Mouse (Mus musculus) neural tube, embryonic 11.5 days (tissue): ENCODE results near the gene Jmjd6. TPM values are rescaled to one million over a fixed set of nuclear protein-coding genes. Genes with fewer than 3 reads are reported as not detected.

Source experiments
- ATAC-seq: fragments of 200-750 bp; cut with Nextera tagmentation; 2 replicates; pipeline ENCODE4 v1.8.0; 2017; ENCODE audit warnings: moderate number of reproducible peaks, mild to moderate bottlenecking, moderate TSS enrichment, moderate library complexity; ENCODE audit not compliant: insufficient read depth, low FRiP score, low TSS enrichment
- DNase-seq: peaks from one replicate; pipeline ENCODE4 v3.0.0-alpha.2; 2015; ENCODE audit warnings: low spot score
- H3K27ac ChIP-seq: fragments of 300-500 bp; sonication (generic); 2 replicates; pipeline ENCODE4 v1.5.1; 2014; ENCODE audit warnings: low read depth, mild to moderate bottlenecking, low read length
- H3K27me3 ChIP-seq: fragments of 300-500 bp; sonication (generic); 2 replicates; pipeline ENCODE4 v1.6.1; 2014; ENCODE audit warnings: mild to moderate bottlenecking, low read length, mixed read lengths; ENCODE audit not compliant: control insufficient read depth, insufficient read depth
- H3K36me3 ChIP-seq: fragments of 300-500 bp; sonication (generic); 2 replicates; pipeline ENCODE4 v1.6.1; 2014; ENCODE audit warnings: mild to moderate bottlenecking, low read length, moderate library complexity, mixed read lengths; ENCODE audit not compliant: control insufficient read depth, insufficient read depth
- H3K4me1 ChIP-seq: fragments of 300-500 bp; sonication (generic); 2 replicates; pipeline ENCODE4 v1.6.1; 2014; ENCODE audit warnings: low read length, mixed read lengths; ENCODE audit not compliant: control insufficient read depth, insufficient read depth
- H3K4me2 ChIP-seq: fragments of 300-500 bp; sonication (generic); 2 replicates; pipeline ENCODE4 v1.6.1; 2014; ENCODE audit warnings: low read depth, mild to moderate bottlenecking, moderate library complexity
- H3K4me3 ChIP-seq: fragments of 300-500 bp; sonication (generic); 2 replicates; pipeline ENCODE4 v1.5.1; 2014; ENCODE audit warnings: low read depth, low read length
- H3K9ac ChIP-seq: fragments of 300-500 bp; sonication (generic); 2 replicates; pipeline ENCODE4 v1.6.1; 2014; ENCODE audit warnings: mild to moderate bottlenecking, low read length
- H3K9me3 ChIP-seq: fragments of 300-500 bp; sonication (generic); 2 replicates; pipeline ENCODE4 v1.6.1; 2016; ENCODE audit warnings: low read length; ENCODE audit not compliant: control insufficient read depth
- WGBS: fragments of 180-500 bp; shearing (Covaris S2); extraction: QIAGEN DNeasy Blood & Tissue Kit; methylation state at CpG from one replicate; pipeline ENCODE4 v1.1.7; 2014; 5-methylcytosine and 5-hydroxymethylcytosine counted together
- polyA plus RNA-seq: library from polyadenylated mRNA; unstranded; fragments of >200 nt; fragmentation: Nextera tagmentation; extraction: Ambion mirVana; gene quantifications from 2 replicates; pipeline ENCODE4 v1.2.1, GENCODE M21; 2014

Gene Jmjd6
- polyA plus RNA-seq, 1 experiment from 2014 or later = 88.4 TPM

DNA sequence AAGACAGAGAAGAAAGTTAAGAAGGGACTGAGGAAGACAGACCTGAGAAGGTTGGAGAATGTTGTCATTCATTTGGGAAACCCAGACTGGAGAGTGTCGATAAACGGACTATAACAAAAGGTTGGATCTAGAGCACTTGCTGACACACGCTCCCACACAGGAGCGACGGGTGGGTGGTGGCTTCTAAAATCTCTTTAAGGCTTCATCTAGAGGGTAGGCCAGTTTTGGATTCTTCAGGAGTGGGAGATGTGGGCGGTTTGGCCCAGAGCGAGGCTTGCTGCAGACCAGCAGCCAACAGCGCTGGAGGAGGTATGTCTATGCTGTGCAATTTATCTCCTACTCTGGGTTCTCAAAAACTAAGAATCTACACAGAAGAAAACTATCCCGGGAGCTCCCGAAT is 20.6 kb downstream of the Jmjd6 start:
- Histone ChIP-seq H3K4me1 (peaks cover 35% of the 10 kb centered on the region), H3K27ac (no peak overlapping the region)

GRCm38 (mm10) chr11:116822215-116822614 is 21.0 kb downstream of the Jmjd6 start:
- WGBS = 78% methylated on average over 10 of the region's 10 CpGs
- Histone ChIP-seq H3K4me1 (peaks cover 32% of the 10 kb centered on the region), H3K27ac (no peak overlapping the region), H3K4me2 (no peak overlapping the region), H3K9me3 (no peaks in the 10 kb centered on the region), H3K27me3 (no peaks in the 10 kb centered on the region), H3K9ac (no peak overlapping the region), H3K4me3 (no peak overlapping the region), H3K36me3 (no peaks in the 10 kb centered on the region; the same call in 1 of the 2 replicates)
- no peak for ATAC-seq
- DNase-seq = no peak

More for the DNA sequence above, 20.6 kb downstream of the Jmjd6 start:
- H3K9ac ChIP-seq = no peak overlapping the region
- H3K4me2 ChIP-seq = no peak overlapping the region
- H3K27me3 ChIP-seq = no peaks in the 10 kb centered on the region
- H3K9me3 ChIP-seq = no peaks in the 10 kb centered on the region
- no peak for DNase-seq
- no peak overlapping the region for H3K4me3 ChIP-seq
- no peak for ATAC-seq
- WGBS = 95% methylated on average over 10 of the region's 10 CpGs
- no peaks in the 10 kb centered on the region; the same call in 1 of the 2 replicates for H3K36me3 ChIP-seq

DNA sequence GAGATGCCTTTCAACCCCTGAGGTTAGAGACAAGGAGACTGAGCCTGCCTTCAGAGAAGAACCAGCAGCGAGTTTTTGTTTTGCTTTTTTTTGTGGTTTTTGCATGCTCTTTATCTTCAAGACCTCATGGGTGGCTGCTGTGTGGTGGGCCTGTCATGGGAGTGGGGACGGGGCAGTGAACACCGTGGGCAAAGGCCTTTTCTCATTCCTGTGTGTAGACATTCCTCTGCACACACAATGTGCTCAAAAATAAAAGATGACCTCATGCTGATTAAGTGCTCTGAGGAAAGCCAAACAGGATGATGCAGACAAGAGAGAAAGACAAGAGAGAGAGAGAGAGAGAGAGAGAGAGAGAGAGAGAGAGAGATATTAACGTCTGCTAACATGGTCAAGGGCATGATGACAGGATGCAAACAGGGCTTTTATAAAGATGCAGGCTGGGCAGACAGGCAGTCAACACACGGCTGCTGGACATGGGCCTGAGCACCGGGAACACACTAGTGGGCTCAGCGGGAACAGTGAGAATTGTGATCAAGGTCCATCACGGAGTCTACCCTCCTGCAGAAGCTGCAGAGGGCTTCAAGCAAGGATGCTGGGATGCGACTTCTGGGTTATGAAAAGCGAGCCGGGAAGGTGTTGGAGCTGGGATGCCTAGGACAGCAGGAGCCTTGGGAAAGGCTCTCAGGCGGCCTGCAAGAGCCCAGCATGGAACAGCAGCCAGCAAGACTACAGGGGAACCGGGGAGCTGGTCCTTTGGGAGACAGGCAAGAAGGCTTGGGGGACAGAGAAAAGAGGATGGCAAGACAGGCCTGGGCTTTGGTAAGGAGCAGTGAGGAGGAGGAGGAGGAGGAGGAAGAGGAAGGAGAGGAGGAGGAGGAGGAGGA is 21.9 kb downstream of the Jmjd6 start:
- H3K27me3 ChIP-seq = no peaks in the 10 kb centered on the region
- H3K27ac ChIP-seq = no peak overlapping the region
- DNase-seq (no peak), ATAC-seq (no peak)
- no peaks in the 10 kb centered on the region; the same call in 1 of the 2 replicates for H3K36me3 ChIP-seq
- WGBS = 65% methylated on average over 13 of the region's 13 CpGs
- peaks cover 24% of the 10 kb centered on the region for H3K4me1 ChIP-seq
- no peaks in the 10 kb centered on the region for H3K9me3 ChIP-seq
- peak overlapping the region; percentile 26 for H3K9ac ChIP-seq
- no peak overlapping the region for H3K4me3 ChIP-seq
- H3K4me2 ChIP-seq = no peak overlapping the region

DNA sequence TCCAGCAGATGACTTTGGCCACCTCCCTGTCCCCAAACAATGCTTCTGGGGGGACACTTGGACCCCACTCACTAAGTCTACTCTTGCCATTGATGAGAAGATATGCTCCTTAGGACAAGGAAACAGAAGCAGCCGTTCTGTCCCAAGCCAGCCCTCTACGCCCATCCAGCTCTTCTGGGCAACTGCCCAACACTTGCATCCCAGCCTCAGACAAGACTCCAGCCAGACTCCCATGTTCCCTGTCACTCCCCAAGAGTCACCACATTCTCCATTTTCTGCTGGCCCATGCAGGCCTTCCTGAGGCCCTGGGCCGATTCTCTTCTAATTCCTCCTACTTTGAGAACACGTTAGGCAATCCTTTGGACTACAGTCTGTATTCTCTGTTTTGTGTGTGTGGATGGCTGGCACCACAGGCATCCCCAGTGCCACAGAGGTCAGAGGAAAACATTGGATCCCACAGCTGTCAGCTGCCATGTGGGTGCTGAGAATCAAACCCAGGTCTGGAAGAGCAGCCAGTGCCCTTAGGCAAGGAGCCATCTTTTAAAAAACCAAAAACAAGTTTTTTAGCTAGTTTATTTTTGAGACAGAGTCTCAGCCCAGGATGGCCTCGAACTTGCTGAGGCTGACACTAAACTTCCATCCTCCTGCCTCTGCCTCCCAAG is 23.2 kb downstream of the Jmjd6 start:
- no peak overlapping the region for H3K9ac ChIP-seq

DNA sequence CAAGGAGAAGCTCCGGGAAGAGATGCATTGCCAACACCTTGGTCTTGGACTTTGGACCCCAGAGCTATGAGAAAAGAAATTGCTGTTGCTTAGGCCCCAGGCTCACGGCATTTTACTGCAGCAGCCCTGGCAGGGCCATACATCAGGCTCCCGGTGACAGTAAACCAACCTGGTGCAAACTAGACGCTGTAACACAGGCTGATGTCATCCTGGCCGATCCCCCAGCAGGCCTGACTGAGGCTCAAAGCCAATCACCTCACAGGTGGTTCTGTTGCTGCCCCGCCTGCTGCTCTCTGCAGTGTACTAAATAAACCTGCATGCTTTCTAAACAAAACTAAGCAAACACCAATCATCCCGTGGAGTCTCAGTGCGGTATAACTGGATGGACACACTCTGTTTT is 24.5 kb downstream of the Jmjd6 start:
- H3K4me3 ChIP-seq = no peak overlapping the region
- 50% methylated on average over 8 of the region's 8 CpGs for WGBS
- H3K9me3 ChIP-seq = no peaks in the 10 kb centered on the region
- H3K27me3 ChIP-seq = no peaks in the 10 kb centered on the region
- ATAC-seq = no peak
- no peak overlapping the region for H3K27ac ChIP-seq
- H3K4me1 ChIP-seq = peaks cover 32% of the 10 kb centered on the region
- H3K9ac ChIP-seq = no peak overlapping the region
- H3K4me2 ChIP-seq = no peak overlapping the region
- H3K36me3 ChIP-seq = no peaks in the 10 kb centered on the region; the same call in 1 of the 2 replicates
- no peak for DNase-seq

More for the DNA sequence above, 23.2 kb downstream of the Jmjd6 start:
- Histone ChIP-seq H3K27me3 (no peaks in the 10 kb centered on the region), H3K4me2 (no peak overlapping the region), H3K4me1 (peaks cover 19% of the 10 kb centered on the region), H3K4me3 (no peak overlapping the region), H3K9me3 (no peaks in the 10 kb centered on the region), H3K36me3 (no peaks in the 10 kb centered on the region; the same call in 1 of the 2 replicates), H3K27ac (no peak overlapping the region)
- ATAC-seq (no peak), DNase-seq (no peak)
- WGBS = 93% methylated on average over 5 of the region's 5 CpGs

- Histone ChIP-seq H3K27ac (no peak overlapping the region), H3K4me3 (no peak overlapping the region), H3K36me3 (no peaks in the 10 kb centered on the region; the same call in 1 of the 2 replicates), H3K27me3 (no peaks in the 10 kb centered on the region), H3K4me1 (peaks cover 42% of the 10 kb centered on the region), H3K9ac (no peak overlapping the region), H3K9me3 (no peaks in the 10 kb centered on the region), H3K4me2 (no peak overlapping the region)
- DNase-seq (no peak), ATAC-seq (no peak)
- 100% methylated on average over 5 of the region's 5 CpGs for WGBS
These were observed 25.7 kb downstream of the Jmjd6 start for GRCm38 (mm10) chr11:116817567-116817966.

GRCm38 (mm10) chr11:116816769-116817168 is 26.5 kb downstream of the Jmjd6 start:
- H3K9me3 ChIP-seq = no peaks in the 10 kb centered on the region
- H3K27ac ChIP-seq = no peak overlapping the region
- no peaks in the 10 kb centered on the region; the same call in 1 of the 2 replicates for H3K36me3 ChIP-seq
- DNase-seq = no peak
- no peak overlapping the region for H3K9ac ChIP-seq
- no peak overlapping the region for H3K4me2 ChIP-seq
- H3K4me1 ChIP-seq = peaks cover 44% of the 10 kb centered on the region
- H3K27me3 ChIP-seq = no peaks in the 10 kb centered on the region
- no peak overlapping the region for H3K4me3 ChIP-seq
- no peak for ATAC-seq
- WGBS = 84% methylated on average over 5 of the region's 5 CpGs

- no peak for DNase-seq
- H3K4me1 ChIP-seq = peaks cover 56% of the 10 kb centered on the region
These were observed 28.3 kb downstream of the Jmjd6 start for GRCm38 (mm10) chr11:116814884-116815415.

More at GRCm38 (mm10) chr11:116814884-116815415, 28.3 kb downstream of the Jmjd6 start:
- Histone ChIP-seq H3K27ac (peak overlapping the region; percentile 95), H3K4me3 (no peak overlapping the region), H3K9ac (no peak overlapping the region; the same call in 1 of the 2 replicates), H3K27me3 (no peaks in the 10 kb centered on the region), H3K9me3 (no peaks in the 10 kb centered on the region), H3K36me3 (no peaks in the 10 kb centered on the region; the same call in 1 of the 2 replicates), H3K4me2 (peak overlapping the region; percentile 12; the same call in 1 of the 2 replicates)
- ATAC-seq = no peak
- WGBS = 22% methylated on average over 7 of the region's 7 CpGs
